Mouse (Mus musculus): ENCODE measurements around the gene Rap2b.

- TF ChIP-seq CTCF (IDR thresholded peaks at IDR 0.05; ENCODE audit: low read depth, low read length) (no peak), POLR2A (IDR thresholded peaks at IDR 0.05; ENCODE audit: borderline replicate concordance, low read depth, low read length) (no peak)
Measured at GRCm38 (mm10) chr3:61376001-61376400, 14.6 kb downstream of the Rap2b start.

Data from bone marrow macrophage, adult 2 months (primary cell).